Mouse (Mus musculus) gastrocnemius, adult 18-20 months (tissue): ENCODE results near the gene Ssc5d. TPM values are rescaled to one million over a fixed set of nuclear protein-coding genes. Genes with fewer than 3 reads are reported as not detected.
"Not testable (repeated sequence)": the region's sequence is repeated elsewhere in the genome, so short reads cannot be mapped to it uniquely, and the experiment has no call there.

Source experiments
- DNase-seq: peaks from one replicate; pipeline ENCODE4 v3.0.0; 2021; ENCODE audit warnings: low spot score
- long read RNA-seq, 2 experiments: library from polyadenylated mRNA; stranded (forward); transcript quantifications; one replicate each; pipeline ENCODE4 v2.0.0; 2021
- total RNA-seq, 2 experiments: library from RNA; stranded (reverse); gene quantifications; 2 replicates each; pipeline ENCODE4 v1.2.3; 2021

Ssc5d gene
- 1 to 10 TPM; 3.9 to 4.7 TPM for total RNA-seq
- long read RNA-seq, experiment 1, full-length matches to known transcripts, result 1 of 3 reads
- long read RNA-seq, experiment 1, partial matches to known transcripts, result 1 of 3 reads
- long read RNA-seq, experiment 1, other reads (novel, unspliced or antisense), result 1 of 3 reads
- long read RNA-seq, experiment 2, result 0 reads

GRCm38 (mm10) chr7:4925441-4926381 is at the start of gene Ssc5d:
TSS of gene Ssc5d (plus strand) at chr7:4925785.
- peak; percentile 59 for DNase-seq

GRCm38 (mm10) chr7:4876753-4877221 is 48.8 kb upstream of the Ssc5d start, which contains the start of gene Isoc2a:
TSS of gene Isoc2a (plus strand) at chr7:4877153.
- DNase-seq, result peak; percentile 91

GRCm38 (mm10) chr7:4877226-4877625 is 48.4 kb upstream of the Ssc5d start:
- DNase-seq, result no peak

GRCm38 (mm10) chr7:4878186-4878585 is 47.4 kb upstream of the Ssc5d start:
- no peak for DNase-seq

GRCm38 (mm10) chr7:4879036-4879435 is 46.5 kb upstream of the Ssc5d start:
- DNase-seq, result not testable (repeated sequence)

GRCm38 (mm10) chr7:4886680-4887079 is 38.9 kb upstream of the Ssc5d start:
- no peak for DNase-seq

- DNase-seq, result no peak
Measured at GRCm38 (mm10) chr7:4895186-4895585, 30.4 kb upstream of the Ssc5d start.

- DNase-seq, result no peak
Measured at GRCm38 (mm10) chr7:4898851-4899648, 26.5 kb upstream of the Ssc5d start.

- peak; percentile 36 for DNase-seq
Measured at GRCm38 (mm10) chr7:4899649-4900522, 25.7 kb upstream of the Ssc5d start.

- no peak for DNase-seq
Measured at GRCm38 (mm10) chr7:4900523-4900851, 25.1 kb upstream of the Ssc5d start.

- no peak for DNase-seq
Measured at GRCm38 (mm10) chr7:4901171-4901570, 24.4 kb upstream of the Ssc5d start.

GRCm38 (mm10) chr7:4902404-4902803 is 23.2 kb upstream of the Ssc5d start:
- DNase-seq, result no peak

GRCm38 (mm10) chr7:4906466-4906950 is 19.1 kb upstream of the Ssc5d start, which contains the start of gene Gm36210:
TSS of gene Gm36210 (minus strand) at chr7:4906516.
- no peak for DNase-seq

- DNase-seq, result peak; percentile 56
Measured at GRCm38 (mm10) chr7:4911561-4911960, 14.0 kb upstream of the Ssc5d start.

- DNase-seq, result no peak
Measured at GRCm38 (mm10) chr7:4912248-4912647, 13.3 kb upstream of the Ssc5d start.

GRCm38 (mm10) chr7:4915007-4915665 is 10.4 kb upstream of the Ssc5d start, which contains the start of gene Zfp628:
TSS of gene Zfp628 (plus strand) at chr7:4915217.
- DNase-seq, result peak; percentile 96

- DNase-seq, result no peak
Measured at GRCm38 (mm10) chr7:4915669-4916416, 9.7 kb upstream of the Ssc5d start.

GRCm38 (mm10) chr7:4917494-4917893 is 8.1 kb upstream of the Ssc5d start:
- DNase-seq, result no peak

- no peak for DNase-seq
Measured at GRCm38 (mm10) chr7:4918681-4919080, 6.9 kb upstream of the Ssc5d start.
